Mouse (Mus musculus) ES-Bruce4 (cell line): ENCODE results near the gene Krtcap3.

Source experiments
- CTCF ChIP-seq: IDR thresholded peaks from one replicate; pipeline ENCODE4 v1.8.1; 2011; ENCODE audit warnings: low read depth, low read length
- POLR2A ChIP-seq: IDR thresholded peaks from one replicate; pipeline ENCODE4 v1.8.1; 2011; ENCODE audit warnings: low read length; ENCODE audit not compliant: insufficient read depth

DNA sequence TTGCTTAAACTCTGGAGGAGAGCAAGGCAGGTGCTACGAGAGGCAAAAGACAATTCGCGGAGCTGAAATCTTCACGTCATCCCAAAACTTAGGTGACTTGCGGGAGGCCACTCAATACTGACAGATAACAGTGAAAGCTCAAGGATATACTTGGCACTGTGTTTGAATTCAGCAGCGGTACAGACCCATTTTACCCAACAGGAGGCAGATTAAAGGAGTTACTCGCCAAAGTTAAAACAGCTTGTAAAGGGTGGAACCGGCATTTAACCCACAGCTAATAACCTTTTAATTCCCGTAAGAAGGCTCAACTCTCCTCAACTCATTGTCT, 39.8 kb downstream of the Krtcap3 start:
- TF ChIP-seq CTCF (no peak), POLR2A (peak; percentile 13)
